Mouse (Mus musculus) liver, embryonic 16.5 days (tissue): ENCODE data around the gene Slc24a3. TPM values are rescaled to one million over a fixed set of nuclear protein-coding genes. Genes with fewer than 3 reads are reported as not detected.

ENCODE experiments used
- ATAC-seq: fragments of 200-750 bp; cut with Nextera tagmentation; 2 replicates; pipeline ENCODE4 v1.8.0; 2017; ENCODE audit warnings: low read depth, mild to moderate bottlenecking, moderate number of reproducible peaks, moderate library complexity
- H3K27ac ChIP-seq: fragments of 300-500 bp; sonication (generic); 2 replicates; pipeline ENCODE4 v1.5.1; 2014; ENCODE audit warnings: mild to moderate bottlenecking, low read length
- H3K27me3 ChIP-seq: fragments of 300-500 bp; sonication (generic); 2 replicates; pipeline ENCODE4 v1.6.1; 2014; ENCODE audit warnings: low read depth, low read length, mixed read lengths; ENCODE audit not compliant: control insufficient read depth, insufficient read depth
- H3K36me3 ChIP-seq: fragments of 300-500 bp; sonication (generic); 2 replicates; pipeline ENCODE4 v1.6.1; 2014; ENCODE audit warnings: mild to moderate bottlenecking; ENCODE audit not compliant: control insufficient read depth, insufficient read depth
- H3K4me1 ChIP-seq: fragments of 300-500 bp; sonication (generic); 2 replicates; pipeline ENCODE4 v1.6.1; 2014; ENCODE audit warnings: low read depth, low read length, mixed read lengths; ENCODE audit not compliant: control insufficient read depth
- H3K4me2 ChIP-seq: fragments of 300-500 bp; sonication (generic); 2 replicates; pipeline ENCODE4 v1.6.1; 2014; ENCODE audit warnings: low read depth, low read length, mixed read lengths
- H3K4me3 ChIP-seq: fragments of 300-500 bp; sonication (generic); 2 replicates; pipeline ENCODE4 v1.5.1; 2014; ENCODE audit warnings: low read depth, mild to moderate bottlenecking, low read length
- H3K9ac ChIP-seq: fragments of 300-500 bp; sonication (generic); 2 replicates; pipeline ENCODE4 v1.6.1; 2014; ENCODE audit warnings: low read depth, low read length
- H3K9me3 ChIP-seq: fragments of 300-500 bp; sonication (generic); replicated peaks from 2 replicates; pipeline ENCODE4 v1.6.1; 2016; ENCODE audit warnings: low read length; ENCODE audit not compliant: control insufficient read depth
- WGBS: fragments of 180-500 bp; shearing (Covaris S2); extraction: QIAGEN DNeasy Blood & Tissue Kit; methylation state at CpG from one replicate; pipeline ENCODE4 v1.1.7; 2014; ENCODE audit not compliant: insufficient replicate concordance; 5-methylcytosine and 5-hydroxymethylcytosine counted together
- polyA plus RNA-seq: library from polyadenylated mRNA; unstranded; fragments of >200 nt; fragmentation: Nextera tagmentation; extraction: Ambion mirVana; gene quantifications from 2 replicates; pipeline ENCODE4 v1.2.1, GENCODE M21; 2015

Gene Slc24a3
- polyA plus RNA-seq, 1 experiment from 2014 or later = 0.40 TPM

DNA sequence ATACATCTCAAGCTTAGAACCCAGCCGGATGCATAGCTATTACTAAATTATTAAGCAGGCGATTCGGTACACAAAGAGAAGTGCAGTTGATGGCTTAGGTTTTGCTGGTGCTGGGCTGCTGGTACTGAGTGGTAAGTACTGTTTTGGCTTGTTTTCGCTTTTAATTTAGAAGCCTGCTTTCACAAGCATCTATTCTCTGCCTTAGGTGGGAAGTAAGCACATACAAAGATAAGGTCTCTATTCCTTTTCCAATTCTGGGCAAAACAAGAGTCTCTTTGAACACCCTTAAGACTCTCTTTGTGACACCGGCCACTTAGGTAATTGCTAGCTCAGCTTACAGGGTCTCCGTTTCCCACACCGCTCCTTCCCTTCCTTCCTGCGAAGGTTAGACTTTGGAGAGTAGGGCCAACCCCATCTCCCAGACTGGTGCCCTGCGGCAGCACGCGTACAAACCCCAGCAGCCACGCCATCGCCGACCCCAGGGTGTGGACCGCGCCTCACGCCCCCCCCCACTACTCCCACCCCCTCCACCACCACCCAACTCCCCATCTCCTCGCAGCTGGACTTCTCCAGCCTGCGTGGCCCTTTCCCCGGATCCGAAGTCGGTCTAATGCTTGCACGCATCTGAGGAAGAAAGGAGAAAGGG lies 507.1 kb downstream of the Slc24a3 start:
- ATAC-seq = no peak
- Histone ChIP-seq H3K27ac (no peak overlapping the region), H3K4me3 (peak overlapping the region; percentile 65), H3K4me2 (peak overlapping the region; percentile 79), H3K9ac (0 out of 2 replicates have a peak overlapping the region, but pooled peaks have one; percentile 25), H3K4me1 (no peaks in the 10 kb centered on the region), H3K36me3 (no peaks in the 10 kb centered on the region), H3K9me3 (no peaks in the 10 kb centered on the region), H3K27me3 (no peaks in the 10 kb centered on the region; the same call in 1 of the 2 replicates)
- 4% methylated on average over 21 of the region's 23 CpGs for WGBS

DNA sequence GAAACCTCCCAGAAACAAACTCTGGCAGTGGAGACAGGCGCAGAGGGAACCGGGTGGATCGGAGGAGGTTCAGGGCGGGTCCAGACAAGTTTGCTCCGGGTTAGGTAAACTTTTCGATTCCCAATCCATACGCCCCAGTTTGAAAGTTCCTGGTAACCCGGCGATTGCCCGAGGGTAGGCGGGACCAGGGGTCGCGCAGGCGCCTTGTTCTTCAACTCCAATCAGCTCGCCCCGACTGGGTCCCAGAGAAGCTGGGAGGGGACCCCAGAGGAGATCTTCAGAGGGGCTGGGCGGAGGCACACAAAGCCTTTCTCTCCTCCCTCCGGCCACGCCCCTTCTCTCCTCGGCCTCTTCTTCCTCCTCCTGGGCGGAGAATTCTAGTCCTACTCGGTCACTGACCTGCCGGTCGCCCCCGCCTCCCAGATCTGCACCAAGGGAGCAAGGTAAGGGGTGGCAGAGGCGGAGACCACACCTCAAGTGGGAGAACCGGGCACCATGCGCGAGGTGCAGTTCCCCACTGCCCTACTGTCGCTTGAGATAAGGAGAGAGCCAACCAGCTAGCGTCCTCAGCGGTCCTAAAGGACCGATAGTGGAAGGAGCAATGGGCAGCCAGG lies 507.7 kb downstream of the Slc24a3 start, which contains the start of gene Rin2:
Gene Rin2 (plus strand): TSS at position 74 of the 614 bp plus-strand sequence.
- H3K4me2 ChIP-seq = peak within 1 kb of the TSS; percentile 79
- H3K27ac ChIP-seq = peak within 1 kb of the TSS; percentile 37; the same call in 1 of the 2 replicates
- ATAC-seq = peak; percentile 70
- no peaks in the 10 kb centered on the region for H3K36me3 ChIP-seq
- H3K4me3 ChIP-seq = peak within 1 kb of the TSS; percentile 65
- H3K9ac ChIP-seq = peak within 1 kb of the TSS; percentile 34
- no peaks in the 10 kb centered on the region for H3K9me3 ChIP-seq
- no peaks in the 10 kb centered on the region; the same call in 1 of the 2 replicates for H3K27me3 ChIP-seq
- H3K4me1 ChIP-seq = no peaks in the 10 kb centered on the region
- under 1% methylated on average over 33 of the region's 33 CpGs for WGBS

GRCm38 (mm10) chr2:145675756-145676543 lies 508.4 kb downstream of the Slc24a3 start:
- peak; percentile 35; the same call in 1 of the 2 replicates for ATAC-seq
- 0 out of 2 replicates have a peak overlapping the region, but pooled peaks have one; percentile 37 for H3K27ac ChIP-seq
- WGBS = 11% methylated on average over 27 of the region's 27 CpGs

DNA sequence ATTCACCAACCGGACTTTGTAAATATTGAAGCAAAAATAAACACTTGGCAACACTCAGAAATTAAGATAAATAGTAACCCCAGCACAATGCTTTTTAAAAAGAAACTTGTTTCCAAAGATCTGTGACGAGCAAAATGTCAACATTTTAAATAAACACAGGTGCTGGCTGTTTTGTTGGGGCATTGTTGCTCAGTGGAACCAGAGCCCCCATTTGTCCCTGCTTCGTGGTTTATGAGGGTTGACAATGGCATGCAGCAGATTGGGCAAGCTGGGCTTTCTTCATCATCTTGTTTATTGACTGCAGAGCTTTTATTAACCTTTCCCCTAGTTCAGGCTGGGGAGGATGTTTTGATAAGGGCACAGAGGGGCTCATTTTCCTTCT lies 509.0 kb downstream of the Slc24a3 start:
- ATAC-seq = no peak
- no peak overlapping the region for H3K27ac ChIP-seq
- WGBS = 30% methylated on average over 3 of the region's 3 CpGs
- H3K4me3 ChIP-seq = no peak overlapping the region
- no peaks in the 10 kb centered on the region for H3K9me3 ChIP-seq
- H3K36me3 ChIP-seq = no peaks in the 10 kb centered on the region
- H3K4me2 ChIP-seq = peak overlapping the region; percentile 79; the same call in 1 of the 2 replicates
- no peak overlapping the region for H3K9ac ChIP-seq
- H3K27me3 ChIP-seq = no peaks in the 10 kb centered on the region; the same call in 1 of the 2 replicates
- H3K4me1 ChIP-seq = no peaks in the 10 kb centered on the region

More at GRCm38 (mm10) chr2:145675756-145676543, 508.4 kb downstream of the Slc24a3 start:
- Histone ChIP-seq H3K36me3 (no peaks in the 10 kb centered on the region), H3K9me3 (no peaks in the 10 kb centered on the region), H3K9ac (peak overlapping the region; percentile 34), H3K4me2 (peak overlapping the region; percentile 79), H3K27me3 (no peaks in the 10 kb centered on the region; the same call in 1 of the 2 replicates), H3K4me1 (no peaks in the 10 kb centered on the region), H3K4me3 (peak overlapping the region; percentile 65)

- H3K4me2 ChIP-seq = no peak overlapping the region
- no peak overlapping the region for H3K27ac ChIP-seq
- WGBS = 68% methylated on average over 2 of the region's 2 CpGs
Observed at GRCm38 (mm10) chr2:145676936-145677335, 509.4 kb downstream of the Slc24a3 start.

DNA sequence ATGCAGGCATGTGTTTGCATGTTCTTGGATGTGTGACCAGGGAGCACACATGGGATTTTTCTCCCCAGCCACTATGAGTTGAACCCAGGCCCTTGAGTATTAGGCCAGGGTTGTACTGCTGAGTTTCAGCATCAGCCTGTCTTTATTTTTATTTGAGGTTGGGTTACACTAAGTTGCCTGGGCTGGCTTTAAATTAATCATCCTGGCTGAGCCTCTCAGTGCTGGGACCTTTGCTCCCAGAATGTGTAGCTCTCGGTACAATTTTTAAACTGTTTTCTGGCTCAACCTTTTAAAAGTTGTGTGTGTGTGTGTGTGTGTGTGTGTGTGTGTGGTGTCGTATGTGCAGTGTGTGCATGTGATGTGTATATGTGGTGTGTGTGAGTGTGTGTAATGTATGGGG lies 512.6 kb downstream of the Slc24a3 start:
- H3K27ac ChIP-seq = no peak overlapping the region
- H3K9me3 ChIP-seq = no peaks in the 10 kb centered on the region
- WGBS = 58% methylated on average over 2 of the region's 2 CpGs
- no peak overlapping the region for H3K4me3 ChIP-seq
- no peaks in the 10 kb centered on the region; the same call in 1 of the 2 replicates for H3K27me3 ChIP-seq
- H3K36me3 ChIP-seq = no peaks in the 10 kb centered on the region
- no peak overlapping the region for H3K4me2 ChIP-seq
- ATAC-seq = no peak
- no peaks in the 10 kb centered on the region; the same call in 1 of the 2 replicates for H3K4me1 ChIP-seq
- no peak overlapping the region for H3K9ac ChIP-seq

More at GRCm38 (mm10) chr2:145676936-145677335, 509.4 kb downstream of the Slc24a3 start:
- H3K4me1 ChIP-seq = no peaks in the 10 kb centered on the region
- ATAC-seq = no peak
- no peaks in the 10 kb centered on the region for H3K9me3 ChIP-seq
- no peak overlapping the region for H3K4me3 ChIP-seq
- H3K9ac ChIP-seq = no peak overlapping the region
- no peaks in the 10 kb centered on the region; the same call in 1 of the 2 replicates for H3K27me3 ChIP-seq
- no peaks in the 10 kb centered on the region for H3K36me3 ChIP-seq

GRCm38 (mm10) chr2:145680762-145681161 lies 513.2 kb downstream of the Slc24a3 start:
- no peak for ATAC-seq
- H3K27ac ChIP-seq = no peak overlapping the region

GRCm38 (mm10) chr2:145681626-145682025 lies 514.1 kb downstream of the Slc24a3 start:
- Histone ChIP-seq H3K27me3 (no peaks in the 10 kb centered on the region), H3K4me2 (no peak overlapping the region), H3K27ac (no peak overlapping the region), H3K9ac (no peak overlapping the region), H3K4me1 (no peaks in the 10 kb centered on the region; the same call in 1 of the 2 replicates), H3K9me3 (no peaks in the 10 kb centered on the region), H3K4me3 (no peak overlapping the region), H3K36me3 (no peaks in the 10 kb centered on the region)
- no peak for ATAC-seq
- WGBS = 60% methylated on average over 4 of the region's 4 CpGs

More at GRCm38 (mm10) chr2:145680762-145681161, 513.2 kb downstream of the Slc24a3 start:
- Histone ChIP-seq H3K4me2 (no peak overlapping the region), H3K36me3 (no peaks in the 10 kb centered on the region), H3K27me3 (no peaks in the 10 kb centered on the region; the same call in 1 of the 2 replicates), H3K9ac (no peak overlapping the region), H3K9me3 (no peaks in the 10 kb centered on the region), H3K4me3 (no peak overlapping the region), H3K4me1 (no peaks in the 10 kb centered on the region; the same call in 1 of the 2 replicates)
- 68% methylated on average over 9 of the region's 9 CpGs for WGBS
